Mouse (Mus musculus): ENCODE data around the gene Slc34a3. TPM values are rescaled to one million over a fixed set of nuclear protein-coding genes. Genes with fewer than 3 reads are reported as not detected.

Gene Slc34a3
- total and polyA plus RNA-seq, 3 experiments = not detected

GRCm38 (mm10) chr2:25224766-25225752 is 9.1 kb downstream of the Slc34a3 start:
- Histone ChIP-seq H3K4me1 (ENCODE audit: control insufficient read depth in 1 of 2, insufficient read depth in 2 of 2) (peaks cover 13 to 34% of the 10 kb centered on the region in 2 experiments; a peak in 3 of 4 replicates), H3K9me3 (replicated peaks; ENCODE audit: low read length) (no peaks in the 10 kb centered on the region), H3K4me3 (replicated peaks in 1 of 3; ENCODE audit: low read depth in 2 of 3, low read length in 2 of 3, poor library complexity in 1 of 3) (peak overlapping the region; percentile 64 to 73 (median 65)), H3K9ac (ENCODE audit: insufficient read depth, low read depth) (peak overlapping the region; percentile 89), H3K79me2 (replicated peaks; ENCODE audit: control insufficient read depth, extremely low read depth, insufficient read depth, poor library complexity, severe bottlenecking) (peaks cover 9% of the 10 kb centered on the region), H3K4me2 (ENCODE audit: insufficient read depth, low read depth, poor library complexity, severe bottlenecking) (peak overlapping the region; percentile 76), H3K36me3 (replicated peaks in 1 of 2; ENCODE audit: control insufficient read depth in 1 of 2, insufficient read depth in 1 of 2, low read length in 1 of 2) (peaks cover 22 to 26% of the 10 kb centered on the region in 2 experiments), H3K27ac (ENCODE audit: insufficient read depth, low read depth) (peak overlapping the region; percentile 93), H3K27me3 (replicated peaks) (peaks cover 12% of the 10 kb centered on the region)
- dilution Hi-C loops (cut with MboI; ENCODE audit: extremely low pct_ligation_motif_present, extremely low pct_unique_long_range_greater_than_20kb, low sequenced_read_pairs) (no loop called here), in situ Hi-C loops (cut with MboI; ENCODE audit: low pct_ligation_motif_present, low pct_unique_long_range_greater_than_20kb, low sequenced_read_pairs) (no loop called here)
- TF ChIP-seq USF1 (IDR thresholded peaks at IDR 0.05; ENCODE audit: low read depth, low read length) (no peak), EP300 (IDR thresholded peaks at IDR 0.05; ENCODE audit: low read length) (no peak), POLR2AphosphoS2 (IDR thresholded peaks at IDR 0.05; ENCODE audit: low read depth, low read length) (no peak), ZKSCAN1 (IDR thresholded peaks at IDR 0.05; ENCODE audit: borderline replicate concordance, low read depth, low read length) (no peak), RAD21 (IDR thresholded peaks at IDR 0.05; ENCODE audit: low read depth, low read length) (no peak), POLR2A (IDR thresholded peaks at IDR 0.05; ENCODE audit: low read depth, low read length) (no peak), TCF12 (IDR thresholded peaks at IDR 0.05; ENCODE audit: low read depth, low read length) (no peak), ZC3H11A (IDR thresholded peaks at IDR 0.05; ENCODE audit: low read depth, low read length) (no peak), E2F4 (IDR thresholded peaks at IDR 0.05; ENCODE audit: insufficient replicate concordance, low read depth, low read length) (no peak), MEF2A (IDR thresholded peaks at IDR 0.05; ENCODE audit: borderline replicate concordance, low read depth, low read length) (no peak), GABPA (IDR thresholded peaks at IDR 0.05; ENCODE audit: insufficient replicate concordance, low read depth, low read length) (no peak), MAZ (IDR thresholded peaks at IDR 0.05; ENCODE audit: low read depth, low read length) (peak; percentile 93), ELF1 (IDR thresholded peaks at IDR 0.05; ENCODE audit: low read depth, low read length) (peak; percentile 72), ZMIZ1 (IDR thresholded peaks at IDR 0.05; ENCODE audit: low read depth, low read length) (no peak), ETS1 (conservative IDR thresholded peaks at IDR 0.05; ENCODE audit: low read depth, low read length) (no peak), CTCF (conservative IDR thresholded peaks at IDR 0.05 in 1 of 2, IDR thresholded peaks at IDR 0.05 in 1 of 2; ENCODE audit: low read depth in 2 of 2, low read length in 2 of 2) (no peak), MAFK (IDR thresholded peaks at IDR 0.05; ENCODE audit: insufficient replicate concordance, low read length) (no peak), MAX (IDR thresholded peaks at IDR 0.05; ENCODE audit: low read length) (no peak), SIN3A (IDR thresholded peaks at IDR 0.05; ENCODE audit: low read length) (no peak; the same call in 1 of the 2 replicates), IRF4 (IDR thresholded peaks at IDR 0.05; ENCODE audit: low read depth, low read length) (no peak; the same call in 1 of the 2 replicates), NRF1 (IDR thresholded peaks at IDR 0.05; ENCODE audit: low read depth, low read length) (peak; percentile 79), SMC3 (IDR thresholded peaks at IDR 0.05; ENCODE audit: low read depth, low read length) (no peak), PAX5 (IDR thresholded peaks at IDR 0.05; ENCODE audit: low read length) (no peak), USF2 (conservative IDR thresholded peaks at IDR 0.05; ENCODE audit: low read depth, low read length) (no peak), MXI1 (IDR thresholded peaks at IDR 0.05; ENCODE audit: low read depth, low read length) (peak; percentile 24; the same call in 1 of the 2 replicates), HCFC1 (IDR thresholded peaks at IDR 0.05; ENCODE audit: low read depth, low read length) (peak; percentile 59), RCOR1 (conservative IDR thresholded peaks at IDR 0.05; ENCODE audit: low read depth, low read length) (no peak), NELFE (IDR thresholded peaks at IDR 0.05; ENCODE audit: low read depth, low read length) (no peak), JUND (conservative IDR thresholded peaks at IDR 0.05; ENCODE audit: low read depth, low read length) (no peak), ZNF384 (IDR thresholded peaks at IDR 0.05; ENCODE audit: low read depth, low read length) (peak; percentile 7; the same call in 1 of the 2 replicates), KAT2A (IDR thresholded peaks at IDR 0.05; ENCODE audit: insufficient replicate concordance, low read length) (no peak), TBP (conservative IDR thresholded peaks at IDR 0.05; ENCODE audit: low read depth, low read length) (no peak), CHD2 (IDR thresholded peaks at IDR 0.05; ENCODE audit: low read length) (peak; percentile 95), UBTF (IDR thresholded peaks at IDR 0.05; ENCODE audit: low read depth, low read length) (no peak), MYC (IDR thresholded peaks at IDR 0.05; ENCODE audit: low read depth, low read length) (no peak), BHLHE40 (IDR thresholded peaks at IDR 0.05; ENCODE audit: low read depth, low read length) (no peak), JUN (IDR thresholded peaks at IDR 0.05; ENCODE audit: insufficient read depth, low read depth, low read length) (no peak), CHD1 (IDR thresholded peaks at IDR 0.05; ENCODE audit: low read depth, low read length) (no peak)
- DNase-seq (ENCODE audit: extremely low read depth) = no peak

All from CH12.LX (cell line).